Mouse (Mus musculus) hindbrain, embryonic 13.5 days (tissue): Measurements from ENCODE around the gene Robo2. TPM values are rescaled to one million over a fixed set of nuclear protein-coding genes. Genes with fewer than 3 reads are reported as not detected.

Experiments
- ATAC-seq: fragments of 200-750 bp; cut with Nextera tagmentation; 2 replicates; pipeline ENCODE4 v1.8.0; 2017; ENCODE audit warnings: moderate TSS enrichment; ENCODE audit not compliant: low FRiP score
- H3K27ac ChIP-seq: fragments of 300-500 bp; sonication (generic); 2 replicates; pipeline ENCODE4 v1.5.1; 2015; ENCODE audit warnings: inconsistent platforms, mild to moderate bottlenecking, moderate library complexity
- H3K27me3 ChIP-seq: fragments of 300-500 bp; sonication (generic); 2 replicates; pipeline ENCODE4 v1.6.1; 2015; ENCODE audit warnings: mild to moderate bottlenecking, inconsistent platforms
- H3K36me3 ChIP-seq: fragments of 300-500 bp; sonication (generic); 2 replicates; pipeline ENCODE4 v1.6.1; 2015; ENCODE audit warnings: mild to moderate bottlenecking, inconsistent platforms
- H3K4me1 ChIP-seq: fragments of 300-500 bp; sonication (generic); replicated peaks from 2 replicates; pipeline ENCODE4 v1.6.1; 2015; ENCODE audit warnings: inconsistent platforms
- H3K4me2 ChIP-seq: fragments of 300-500 bp; sonication (generic); 2 replicates; pipeline ENCODE4 v1.6.1; 2015; ENCODE audit warnings: inconsistent platforms, mild to moderate bottlenecking, moderate library complexity
- H3K4me3 ChIP-seq: fragments of 300-500 bp; sonication (generic); 2 replicates; pipeline ENCODE4 v1.5.1; 2015; ENCODE audit warnings: mild to moderate bottlenecking, inconsistent platforms
- H3K9ac ChIP-seq: fragments of 300-500 bp; sonication (generic); 2 replicates; pipeline ENCODE4 v1.6.1; 2015; ENCODE audit warnings: mild to moderate bottlenecking, inconsistent platforms
- H3K9me3 ChIP-seq: fragments of 300-500 bp; sonication (generic); 2 replicates; pipeline ENCODE4 v1.6.1; 2016; ENCODE audit warnings: inconsistent platforms
- WGBS: fragments of 180-500 bp; shearing (Covaris S2); methylation state at CpG from one replicate; pipeline ENCODE4 v1.1.7; 2015; 5-methylcytosine and 5-hydroxymethylcytosine counted together
- polyA plus RNA-seq: library from polyadenylated mRNA; unstranded; fragments of >200 nt; fragmentation: Nextera tagmentation; extraction: Ambion mirVana; gene quantifications from 2 replicates; pipeline ENCODE4 v1.2.1, GENCODE M21; 2015

Gene Robo2
- polyA plus RNA-seq, 1 experiment from 2014 or later: 101 TPM

DNA sequence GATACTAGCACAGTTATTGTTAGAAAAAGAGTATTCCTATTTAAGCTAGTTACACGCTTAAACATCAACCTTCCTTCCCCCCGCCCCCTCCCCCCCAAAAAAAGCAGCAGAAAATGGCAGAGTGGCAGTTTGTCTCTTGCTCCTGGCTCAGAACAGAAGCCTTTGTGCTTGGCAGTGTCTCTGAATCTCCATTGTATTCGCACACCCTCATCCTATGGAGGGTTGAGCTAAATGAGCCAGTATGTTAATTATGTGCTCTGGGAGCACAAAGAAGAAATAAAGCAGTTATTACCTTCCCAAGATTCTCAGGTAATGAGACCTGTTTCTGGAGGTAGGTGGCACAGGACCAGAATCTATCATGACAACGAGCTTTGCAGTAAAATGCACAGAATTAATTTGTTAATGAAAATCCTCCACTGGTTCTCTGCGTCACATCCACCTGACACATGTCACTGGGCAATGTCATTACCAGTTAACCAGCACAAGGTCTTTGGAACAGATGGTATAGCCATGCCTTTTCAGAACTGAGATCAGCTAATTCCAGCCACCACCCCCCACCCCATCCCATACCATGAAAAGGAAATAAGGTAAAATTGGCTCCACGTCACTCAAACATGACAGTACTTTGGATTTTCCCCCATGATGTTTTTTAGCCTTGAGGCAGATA lies 177.1 kb downstream of the Robo2 start:
- peak; percentile 78 for ATAC-seq
- WGBS: 51% methylated on average over 6 of the region's 6 CpGs
- H3K27me3 ChIP-seq: no peaks in the 10 kb centered on the region
- no peak overlapping the region for H3K4me3 ChIP-seq
- H3K4me1 ChIP-seq: peaks cover 6% of the 10 kb centered on the region
- no peak overlapping the region for H3K4me2 ChIP-seq
- H3K27ac ChIP-seq: peak overlapping the region; percentile 61
- no peaks in the 10 kb centered on the region for H3K36me3 ChIP-seq
- H3K9me3 ChIP-seq: no peaks in the 10 kb centered on the region
- H3K9ac ChIP-seq: no peak overlapping the region

DNA sequence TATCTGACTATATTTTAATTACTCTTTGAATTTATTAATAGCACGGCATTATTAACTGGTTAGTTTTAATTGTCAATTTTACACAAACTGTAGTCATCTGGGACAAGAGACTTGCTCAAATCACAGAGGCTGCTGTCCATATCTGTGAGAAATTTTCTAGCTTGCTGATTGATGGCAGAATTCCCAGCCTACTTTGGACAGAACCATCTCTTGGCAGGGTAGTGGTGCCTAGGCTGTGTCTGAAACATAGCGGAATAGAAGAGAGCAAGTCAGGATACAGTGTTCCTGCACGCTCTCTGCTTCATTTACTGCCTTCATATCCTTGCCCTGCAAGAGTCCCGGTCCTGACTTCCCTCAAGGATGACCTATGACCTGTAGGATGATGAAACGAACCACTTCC lies 178.0 kb downstream of the Robo2 start:
- Histone ChIP-seq H3K27ac (no peak overlapping the region), H3K4me2 (no peak overlapping the region), H3K36me3 (no peaks in the 10 kb centered on the region), H3K4me1 (peaks cover 6% of the 10 kb centered on the region), H3K9ac (no peak overlapping the region), H3K4me3 (no peak overlapping the region), H3K27me3 (no peaks in the 10 kb centered on the region), H3K9me3 (no peaks in the 10 kb centered on the region)
- no peak for ATAC-seq
- 65% methylated on average over 5 of the region's 5 CpGs for WGBS

DNA sequence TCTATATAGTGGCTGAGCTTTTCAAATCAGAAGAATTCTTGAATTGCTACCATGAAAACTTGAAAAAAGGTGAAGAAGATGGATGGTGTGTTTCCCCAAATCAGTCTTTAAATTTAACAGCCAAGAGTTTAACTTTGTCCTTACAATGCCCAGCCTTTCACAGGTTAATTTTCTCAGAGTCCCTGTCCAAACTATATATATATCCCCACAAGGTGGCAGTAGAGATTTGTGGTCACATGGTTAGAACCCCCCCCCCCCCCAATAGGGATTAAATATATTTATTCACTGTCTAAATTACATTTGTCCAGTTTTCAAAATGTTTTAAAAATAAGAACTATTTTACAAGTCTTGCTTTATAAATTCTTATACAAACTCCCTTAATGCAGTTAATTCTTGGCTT lies 184.3 kb downstream of the Robo2 start:
- no peak for ATAC-seq
- no peaks in the 10 kb centered on the region for H3K36me3 ChIP-seq
- no peaks in the 10 kb centered on the region for H3K4me1 ChIP-seq
- no peaks in the 10 kb centered on the region for H3K9me3 ChIP-seq
- H3K4me3 ChIP-seq: no peak overlapping the region
- no peak overlapping the region for H3K9ac ChIP-seq
- H3K27me3 ChIP-seq: no peaks in the 10 kb centered on the region
- no peak overlapping the region for H3K27ac ChIP-seq
- no peak overlapping the region for H3K4me2 ChIP-seq

DNA sequence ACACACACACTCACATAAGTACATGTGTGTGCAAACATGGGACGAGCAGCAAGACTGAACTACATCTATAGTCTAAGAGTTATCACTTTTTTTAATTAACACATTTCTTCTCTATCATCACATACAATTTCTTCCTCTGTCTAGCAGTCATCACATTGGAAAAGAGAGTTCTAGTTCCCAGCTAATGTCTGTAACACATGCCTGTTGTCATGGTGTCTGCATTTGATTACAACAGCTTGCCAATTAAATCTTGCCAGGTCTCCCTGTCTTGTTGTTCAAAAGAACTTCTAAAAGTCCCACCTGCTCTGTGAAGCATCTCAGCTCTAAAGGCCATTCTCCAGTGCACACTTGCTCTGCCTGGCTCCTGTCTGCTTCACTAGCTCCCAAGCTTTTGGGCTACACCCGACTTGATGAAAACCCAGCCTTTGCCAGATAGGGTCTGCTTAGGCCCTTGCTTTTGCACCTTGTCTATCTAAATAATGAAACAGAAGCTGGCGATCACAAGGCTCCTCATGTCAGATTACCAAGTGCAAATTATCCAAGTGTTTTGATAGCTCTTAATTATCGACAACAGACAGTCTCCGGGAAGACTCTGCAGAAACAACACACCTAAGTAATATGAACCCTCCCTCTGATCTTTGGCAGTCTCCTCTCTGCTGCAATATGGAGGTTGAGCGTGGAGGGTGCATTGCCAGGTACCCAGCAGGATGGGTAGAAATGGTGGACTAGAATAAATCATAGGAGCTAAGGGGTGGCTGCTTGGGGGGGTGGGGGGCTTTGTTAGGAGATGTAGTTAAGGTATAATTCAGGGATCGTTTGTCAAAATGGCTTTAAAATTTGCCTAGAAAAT lies 186.0 kb downstream of the Robo2 start:
- no peaks in the 10 kb centered on the region for H3K9me3 ChIP-seq
- H3K27me3 ChIP-seq: no peaks in the 10 kb centered on the region
- no peak overlapping the region for H3K9ac ChIP-seq
- no peak overlapping the region for H3K4me3 ChIP-seq
- no peak overlapping the region for H3K4me2 ChIP-seq
- 84% methylated on average over 7 of the region's 7 CpGs for WGBS
- H3K27ac ChIP-seq: no peak overlapping the region
- H3K36me3 ChIP-seq: no peaks in the 10 kb centered on the region
- H3K4me1 ChIP-seq: no peaks in the 10 kb centered on the region
- no peak for ATAC-seq

DNA sequence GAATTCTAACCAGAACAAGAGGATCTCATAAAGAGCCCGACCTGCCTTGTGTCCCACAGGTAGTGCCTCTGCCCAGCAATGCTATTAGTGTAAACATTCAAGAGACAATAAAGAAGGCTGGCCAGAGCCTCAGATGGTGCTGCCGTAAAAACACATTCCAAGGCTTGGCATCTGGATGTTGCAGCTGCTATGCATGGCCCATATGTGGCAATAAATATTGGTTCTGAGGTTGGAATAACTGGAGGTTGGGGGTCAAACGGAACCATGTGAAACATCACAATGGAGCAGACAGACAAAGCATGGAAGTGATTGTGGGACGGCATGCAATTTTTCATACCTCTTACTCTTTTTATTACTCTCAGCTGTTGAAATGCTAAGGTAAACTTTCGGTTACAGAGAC lies 189.1 kb downstream of the Robo2 start:
- Histone ChIP-seq H3K27ac (no peak overlapping the region), H3K36me3 (no peaks in the 10 kb centered on the region), H3K9me3 (no peaks in the 10 kb centered on the region), H3K27me3 (no peaks in the 10 kb centered on the region), H3K9ac (no peak overlapping the region), H3K4me3 (no peak overlapping the region), H3K4me1 (no peaks in the 10 kb centered on the region), H3K4me2 (no peak overlapping the region)
- WGBS: 74% methylated on average over 5 of the region's 5 CpGs
- ATAC-seq: no peak

DNA sequence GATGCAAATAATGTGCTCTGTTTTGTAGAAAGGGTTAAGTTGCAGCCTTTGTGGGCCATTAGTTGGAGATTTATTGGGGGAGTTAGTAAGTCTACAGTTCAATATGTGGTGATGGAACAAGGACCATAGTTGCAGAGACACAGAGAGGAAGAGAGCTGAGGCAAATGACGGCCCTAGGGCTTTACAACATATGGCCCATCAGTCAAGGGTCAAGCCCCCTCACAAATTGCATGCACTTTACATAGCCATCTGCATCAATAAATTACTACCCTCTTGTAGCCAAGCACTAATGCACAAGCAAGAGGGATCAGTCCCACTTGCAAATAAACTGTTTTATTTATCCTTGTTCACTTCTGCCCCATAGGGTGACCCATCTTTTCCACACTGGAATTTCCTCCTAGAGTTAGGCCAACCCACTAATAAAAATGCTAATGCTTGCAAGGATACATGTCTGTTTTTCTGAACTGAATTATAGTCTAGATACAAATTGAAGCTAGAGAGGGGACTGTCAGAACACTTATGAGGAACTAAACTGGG lies 194.7 kb downstream of the Robo2 start:
- Histone ChIP-seq H3K4me3 (no peak overlapping the region), H3K4me2 (no peak overlapping the region), H3K27ac (no peak overlapping the region), H3K36me3 (no peaks in the 10 kb centered on the region), H3K9me3 (no peaks in the 10 kb centered on the region), H3K4me1 (0 out of 2 replicates have a peak, but pooled peaks cover 4% of the 10 kb centered on the region), H3K27me3 (no peaks in the 10 kb centered on the region), H3K9ac (no peak overlapping the region)
- whole genome bisulfite sequencing: 67% methylated on average over 1 of the region's 1 CpGs
- ATAC-seq: no peak

DNA sequence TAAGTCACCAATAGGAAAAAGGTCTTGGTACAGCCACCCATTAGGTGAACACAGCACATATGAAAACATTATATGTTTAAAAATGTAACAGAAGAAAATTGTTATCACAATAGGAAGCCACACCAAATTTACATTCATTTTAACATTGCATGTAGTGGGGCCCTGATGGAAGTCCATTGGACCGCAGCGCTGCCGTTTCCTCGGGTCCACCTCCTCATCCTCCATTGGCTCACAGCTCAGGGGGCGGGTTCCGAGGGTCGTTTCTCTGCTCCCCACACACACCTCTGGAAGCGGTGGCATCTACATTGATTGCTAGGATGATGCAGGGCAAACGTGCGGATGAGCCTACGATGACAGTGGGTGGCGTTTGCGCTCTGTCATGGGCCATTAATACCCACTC lies 195.8 kb downstream of the Robo2 start:
- H3K36me3 ChIP-seq: no peaks in the 10 kb centered on the region
- no peak overlapping the region for H3K4me2 ChIP-seq
- no peak for ATAC-seq
- H3K9ac ChIP-seq: no peak overlapping the region
- no peaks in the 10 kb centered on the region for H3K27me3 ChIP-seq
- H3K9me3 ChIP-seq: no peaks in the 10 kb centered on the region
- H3K27ac ChIP-seq: no peak overlapping the region
- H3K4me1 ChIP-seq: 0 out of 2 replicates have a peak, but pooled peaks cover 4% of the 10 kb centered on the region
- H3K4me3 ChIP-seq: no peak overlapping the region
- 86% methylated on average over 13 of the region's 13 CpGs for WGBS

DNA sequence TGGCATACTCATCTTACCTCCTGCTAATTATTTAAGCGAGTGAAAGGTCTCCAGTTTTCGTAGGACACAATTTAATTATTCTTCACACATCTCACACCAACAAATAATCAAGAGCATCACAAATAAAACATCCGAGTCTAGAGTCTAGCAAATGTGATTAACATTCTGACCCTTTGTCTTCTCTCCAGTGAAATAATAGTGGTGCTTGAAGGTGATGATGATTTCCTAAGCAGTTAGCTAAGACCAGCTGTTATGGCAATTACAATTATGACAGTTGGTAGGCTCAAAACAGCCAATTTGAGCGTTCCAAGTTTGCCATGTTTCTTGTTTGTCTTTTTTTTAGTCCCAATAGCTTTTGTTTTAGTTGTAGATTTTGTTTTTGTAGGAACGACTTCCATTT lies 210.9 kb downstream of the Robo2 start:
- 77% methylated on average over 5 of the region's 5 CpGs for WGBS
- no peak for ATAC-seq
- no peak overlapping the region for H3K27ac ChIP-seq

DNA sequence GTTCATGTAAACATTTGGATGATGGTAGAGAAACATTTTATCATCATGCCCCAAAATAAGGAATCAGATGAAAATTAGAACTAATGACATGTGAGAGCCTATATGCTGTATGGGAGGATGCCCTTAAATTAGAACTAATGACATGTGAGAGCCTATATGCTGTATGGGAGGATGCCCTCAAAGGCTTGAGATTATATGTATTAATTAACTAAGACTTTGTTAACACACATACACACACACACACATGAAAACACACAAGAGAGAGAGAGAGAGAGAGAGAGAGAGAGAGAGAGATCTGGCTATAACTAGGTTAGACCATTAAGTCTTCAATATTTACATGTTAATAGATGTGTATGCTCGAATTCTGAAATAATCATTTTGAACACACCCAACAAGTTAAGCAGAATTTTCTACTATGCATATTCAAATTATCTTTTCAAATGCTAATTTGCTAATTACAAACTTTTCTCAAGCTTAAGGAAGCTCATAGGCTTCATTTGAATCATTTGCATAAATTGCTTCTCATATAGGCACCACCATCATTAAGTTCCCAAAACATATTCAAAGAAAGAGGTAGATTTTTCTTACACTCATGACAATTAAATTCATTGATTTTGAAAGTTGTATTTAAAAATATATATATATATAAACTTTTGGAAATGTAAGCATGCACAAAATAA lies 211.5 kb downstream of the Robo2 start:
- no peaks in the 10 kb centered on the region for H3K36me3 ChIP-seq
- no peaks in the 10 kb centered on the region for H3K27me3 ChIP-seq
- no peak for ATAC-seq
- H3K4me3 ChIP-seq: no peak overlapping the region
- H3K9me3 ChIP-seq: no peaks in the 10 kb centered on the region
- no peaks in the 10 kb centered on the region for H3K4me1 ChIP-seq
- 91% methylated on average over 1 of the region's 1 CpGs for WGBS
- H3K9ac ChIP-seq: no peak overlapping the region
- H3K27ac ChIP-seq: no peak overlapping the region
- no peak overlapping the region for H3K4me2 ChIP-seq

More for the DNA sequence above, 210.9 kb downstream of the Robo2 start:
- no peaks in the 10 kb centered on the region for H3K9me3 ChIP-seq
- H3K4me3 ChIP-seq: no peak overlapping the region
- no peaks in the 10 kb centered on the region for H3K27me3 ChIP-seq
- H3K9ac ChIP-seq: no peak overlapping the region
- H3K4me1 ChIP-seq: no peaks in the 10 kb centered on the region
- no peaks in the 10 kb centered on the region for H3K36me3 ChIP-seq
- no peak overlapping the region for H3K4me2 ChIP-seq

DNA sequence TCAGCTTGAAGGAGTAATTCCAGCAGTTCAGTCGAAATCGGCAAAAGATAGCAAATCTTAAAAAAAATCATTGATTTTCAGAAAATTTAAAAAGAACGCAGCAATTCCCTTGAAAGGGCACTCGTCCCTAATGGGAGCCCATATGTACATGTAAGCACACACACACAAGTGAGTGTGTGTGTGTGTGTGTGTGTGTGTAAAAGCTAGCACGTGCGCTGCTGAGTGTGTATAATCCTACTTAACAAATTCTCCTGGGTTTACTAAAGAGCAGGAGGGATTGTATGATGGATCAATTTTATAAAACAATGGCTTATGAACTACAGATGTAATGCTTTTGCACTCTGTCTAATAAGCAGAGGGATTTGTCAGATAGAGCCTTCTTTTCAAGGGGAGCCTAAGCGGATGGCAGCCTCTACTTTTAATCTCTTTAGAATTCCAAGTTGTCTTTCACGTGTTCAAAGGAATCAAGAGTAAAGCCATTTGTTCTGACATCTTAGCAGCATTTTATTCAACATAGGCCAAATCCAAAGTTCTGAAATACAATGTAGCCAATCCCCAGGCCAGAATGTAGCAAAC lies 218.6 kb downstream of the Robo2 start:
- Histone ChIP-seq H3K27ac (no peak overlapping the region), H3K9ac (no peak overlapping the region), H3K27me3 (no peaks in the 10 kb centered on the region), H3K36me3 (no peaks in the 10 kb centered on the region), H3K4me2 (no peak overlapping the region), H3K9me3 (no peaks in the 10 kb centered on the region), H3K4me3 (no peak overlapping the region), H3K4me1 (peaks cover 5% of the 10 kb centered on the region; the same call in 1 of the 2 replicates)
- ATAC-seq: no peak
- 78% methylated on average over 8 of the region's 8 CpGs for WGBS

DNA sequence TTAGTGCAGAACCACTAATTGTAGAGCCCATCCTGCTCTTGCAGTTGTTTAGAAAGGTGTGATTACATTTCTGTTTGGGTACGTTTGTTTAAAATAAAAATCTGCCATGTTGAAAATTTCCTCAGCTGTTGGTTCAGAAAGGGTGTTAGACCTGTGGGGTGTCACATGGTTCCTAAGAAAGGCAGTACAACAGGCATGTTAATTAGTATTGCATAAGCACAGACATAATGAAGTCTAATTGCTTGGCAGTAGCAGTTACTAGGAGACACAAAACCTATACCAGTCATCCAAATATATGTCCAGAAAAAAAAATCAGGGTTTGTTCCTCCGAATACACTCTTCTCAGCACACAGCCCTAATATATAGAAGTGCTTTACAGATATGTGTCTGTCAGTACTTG lies 220.0 kb downstream of the Robo2 start:
- Histone ChIP-seq H3K9me3 (no peaks in the 10 kb centered on the region), H3K4me1 (peaks cover 5% of the 10 kb centered on the region; the same call in 1 of the 2 replicates), H3K4me2 (no peak overlapping the region), H3K4me3 (no peak overlapping the region), H3K27ac (no peak overlapping the region), H3K27me3 (no peaks in the 10 kb centered on the region), H3K9ac (no peak overlapping the region), H3K36me3 (no peaks in the 10 kb centered on the region)
- ATAC-seq: no peak
- WGBS: 72% methylated on average over 2 of the region's 2 CpGs
